Mouse (Mus musculus): ENCODE data around the gene Pp2d1. TPM values are rescaled to one million over a fixed set of nuclear protein-coding genes. Genes with fewer than 3 reads are reported as not detected.

Gene Pp2d1
- polyA plus RNA-seq, 1 experiment from 2014 or later = 0.50 TPM

DNA sequence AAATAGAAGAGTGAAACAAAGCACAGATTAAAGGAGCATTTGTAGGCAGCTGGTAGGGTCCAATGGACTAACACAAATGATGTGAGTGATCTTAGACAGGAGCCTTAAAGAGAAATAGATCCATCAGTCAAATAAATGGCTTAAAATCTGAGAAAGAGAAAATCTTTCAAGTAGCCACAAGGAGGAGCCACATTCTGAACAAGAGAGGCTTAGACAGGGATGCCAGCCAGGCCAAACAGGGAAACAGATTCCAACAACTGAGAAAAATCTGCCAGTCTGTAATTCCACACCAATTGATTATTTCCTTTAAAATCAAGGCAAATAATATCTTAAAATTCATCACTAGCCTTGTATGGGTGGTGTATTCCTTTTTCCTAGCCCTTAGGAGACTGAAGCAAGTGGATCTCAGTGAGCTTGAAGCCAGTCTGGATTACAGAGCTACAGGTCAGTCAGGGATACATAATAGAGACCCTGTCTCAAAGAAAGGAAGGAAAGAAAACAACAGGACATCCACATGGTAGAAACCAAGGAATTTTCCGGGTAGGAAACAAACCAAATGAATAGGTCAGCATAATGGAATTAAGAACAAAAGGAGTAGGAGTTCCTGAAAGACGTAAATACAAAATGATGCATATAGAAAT lies 26.8 kb downstream of the Pp2d1 start:
- Histone ChIP-seq H3K4me1 (ENCODE audit: control insufficient read depth, insufficient read depth, low read length) (no peaks in the 10 kb centered on the region), H3K27ac (ENCODE audit: low read length) (no peak overlapping the region), H3K4me3 (ENCODE audit: low read depth, low read length) (no peak overlapping the region), H3K4me2 (ENCODE audit: low read length) (no peak overlapping the region), H3K9ac (ENCODE audit: low read depth, low read length) (no peak overlapping the region), H3K36me3 (ENCODE audit: control insufficient read depth, insufficient read depth, low read length) (no peaks in the 10 kb centered on the region; the same call in 1 of the 2 replicates), H3K9me3 (replicated peaks; ENCODE audit: control insufficient read depth, low read length, poor library complexity, severe bottlenecking) (no peaks in the 10 kb centered on the region), H3K27me3 (ENCODE audit: control insufficient read depth, insufficient read depth, low read depth, low read length) (no peaks in the 10 kb centered on the region)
- 70% methylated on average over 2 of the region's 2 CpGs for WGBS
- 0 out of 2 replicates have a peak, but pooled peaks have one; percentile 48 for ATAC-seq

DNA sequence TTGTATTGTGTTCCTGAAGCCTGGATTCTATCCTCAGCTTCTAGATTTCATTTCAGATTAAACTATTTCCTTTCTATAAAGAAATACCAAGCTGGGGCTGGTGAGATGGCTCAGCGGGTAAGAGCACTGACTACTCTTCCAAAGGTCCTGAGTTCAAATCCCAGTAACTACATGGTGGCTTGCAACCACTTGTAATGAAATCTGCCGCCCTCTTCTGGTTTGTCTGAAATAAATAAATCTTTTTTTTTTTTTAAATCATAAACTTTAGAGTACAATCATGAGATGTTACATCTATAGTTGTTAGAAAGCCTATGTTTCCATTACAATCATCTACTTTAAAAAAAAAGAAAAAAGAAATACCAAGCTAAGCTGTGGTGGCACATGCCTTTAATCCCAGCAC lies 36.3 kb downstream of the Pp2d1 start:
- Histone ChIP-seq H3K27me3 (ENCODE audit: control insufficient read depth, insufficient read depth, low read depth, low read length) (no peaks in the 10 kb centered on the region), H3K4me1 (ENCODE audit: control insufficient read depth, insufficient read depth, low read length) (no peaks in the 10 kb centered on the region), H3K9ac (ENCODE audit: low read depth, low read length) (no peak overlapping the region), H3K27ac (ENCODE audit: low read length) (no peak overlapping the region), H3K4me3 (ENCODE audit: low read depth, low read length) (no peak overlapping the region), H3K9me3 (replicated peaks; ENCODE audit: control insufficient read depth, low read length, poor library complexity, severe bottlenecking) (no peaks in the 10 kb centered on the region), H3K36me3 (ENCODE audit: control insufficient read depth, insufficient read depth, low read length) (peaks cover 24% of the 10 kb centered on the region), H3K4me2 (ENCODE audit: low read length) (no peak overlapping the region)
- no peak for ATAC-seq
- 99% methylated on average over 2 of the region's 2 CpGs for WGBS

DNA sequence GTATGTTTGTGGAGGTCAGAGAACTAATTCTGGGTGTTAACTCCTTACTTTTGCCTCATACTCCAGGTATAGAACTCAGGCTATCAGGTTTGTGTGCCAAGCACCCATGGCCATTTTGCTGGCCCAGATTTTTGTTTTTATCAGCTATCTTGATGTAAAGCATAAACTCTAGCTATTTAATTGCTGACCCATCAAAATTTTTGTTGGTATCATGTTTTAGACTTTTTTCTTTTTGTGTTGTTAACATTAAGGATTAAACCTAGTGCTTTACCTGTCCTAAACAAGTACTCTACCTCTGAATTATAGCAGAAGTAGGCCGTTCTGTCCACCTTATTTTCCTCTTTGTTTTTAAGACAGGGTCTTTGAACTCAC lies 50.3 kb downstream of the Pp2d1 start:
- WGBS = 97% methylated on average over 1 of the region's 1 CpGs

DNA sequence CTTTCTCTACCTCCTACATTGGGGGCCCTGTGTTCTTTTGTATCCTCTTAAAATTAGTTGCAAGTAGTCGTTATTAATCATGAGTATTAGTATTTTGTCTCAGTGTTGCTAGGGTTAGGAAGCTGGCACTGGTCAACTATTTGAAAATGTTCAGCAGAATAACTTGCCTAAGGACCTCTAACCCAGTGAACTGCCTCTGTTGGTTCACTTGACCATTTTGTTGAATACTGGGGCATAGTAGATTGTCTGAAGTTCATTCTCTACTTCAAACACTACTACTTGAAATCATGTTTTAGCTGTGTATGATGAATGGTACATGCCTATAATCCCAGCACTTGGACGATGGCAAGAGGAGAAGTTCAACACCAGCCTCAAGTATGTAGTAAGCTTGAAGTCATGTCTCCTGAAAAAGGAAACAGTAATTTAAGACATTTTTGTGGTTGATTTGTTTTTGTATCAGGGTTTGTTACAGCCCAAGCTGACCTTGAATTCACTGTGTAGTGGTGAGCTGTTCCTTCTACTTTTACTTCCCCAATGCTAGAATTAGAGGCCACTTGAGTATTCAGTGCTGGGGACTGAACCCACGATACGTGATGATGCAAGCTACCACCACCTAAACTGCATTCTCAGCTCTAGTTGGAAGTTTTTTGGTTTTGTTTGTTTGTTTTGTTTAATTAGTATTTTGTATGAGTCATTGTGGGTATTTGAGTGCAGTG lies 50.8 kb downstream of the Pp2d1 start:
- Histone ChIP-seq H3K36me3 (ENCODE audit: control insufficient read depth, insufficient read depth, low read length) (peaks cover 13% of the 10 kb centered on the region), H3K9me3 (replicated peaks; ENCODE audit: control insufficient read depth, low read length, poor library complexity, severe bottlenecking) (no peaks in the 10 kb centered on the region), H3K4me2 (ENCODE audit: low read length) (no peak overlapping the region), H3K27me3 (ENCODE audit: control insufficient read depth, insufficient read depth, low read depth, low read length) (no peaks in the 10 kb centered on the region), H3K4me3 (ENCODE audit: low read depth, low read length) (no peak overlapping the region), H3K27ac (ENCODE audit: low read length) (no peak overlapping the region), H3K4me1 (ENCODE audit: control insufficient read depth, insufficient read depth, low read length) (no peaks in the 10 kb centered on the region), H3K9ac (ENCODE audit: low read depth, low read length) (no peak overlapping the region)
- 97% methylated on average over 4 of the region's 4 CpGs for WGBS
- ATAC-seq = no peak

More for the DNA sequence above, 50.3 kb downstream of the Pp2d1 start:
- Histone ChIP-seq H3K4me1 (ENCODE audit: control insufficient read depth, insufficient read depth, low read length) (no peaks in the 10 kb centered on the region), H3K36me3 (ENCODE audit: control insufficient read depth, insufficient read depth, low read length) (peaks cover 13% of the 10 kb centered on the region), H3K4me2 (ENCODE audit: low read length) (no peak overlapping the region), H3K27ac (ENCODE audit: low read length) (no peak overlapping the region), H3K4me3 (ENCODE audit: low read depth, low read length) (no peak overlapping the region), H3K9me3 (replicated peaks; ENCODE audit: control insufficient read depth, low read length, poor library complexity, severe bottlenecking) (no peaks in the 10 kb centered on the region), H3K27me3 (ENCODE audit: control insufficient read depth, insufficient read depth, low read depth, low read length) (no peaks in the 10 kb centered on the region), H3K9ac (ENCODE audit: low read depth, low read length) (no peak overlapping the region)
- no peak for ATAC-seq

DNA sequence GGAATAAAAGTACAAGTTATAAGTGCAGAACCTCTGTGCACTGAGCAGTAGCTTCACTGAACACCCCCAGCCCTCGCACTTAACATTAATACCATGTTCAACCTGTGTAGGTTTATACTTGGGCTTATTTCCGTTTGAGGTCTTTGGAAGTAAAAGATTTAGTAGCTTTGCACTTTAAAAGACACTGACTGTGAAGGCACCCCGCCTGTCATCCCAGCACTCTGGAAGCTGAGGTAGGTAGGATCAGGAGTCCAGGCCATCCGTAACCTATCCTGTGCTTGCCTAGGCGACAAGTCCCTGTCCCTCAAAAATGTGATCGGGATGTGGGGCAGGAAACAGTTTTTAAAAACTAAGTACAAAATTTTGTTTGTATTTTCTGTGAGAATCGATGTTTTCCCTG lies 58.8 kb downstream of the Pp2d1 start:
- peak overlapping the region; percentile 93 for H3K4me2 ChIP-seq (ENCODE audit: low read length)
- 50% methylated on average over 7 of the region's 7 CpGs for WGBS
- peak overlapping the region; percentile 95 for H3K9ac ChIP-seq (ENCODE audit: low read depth, low read length)
- no peaks in the 10 kb centered on the region for H3K27me3 ChIP-seq (ENCODE audit: control insufficient read depth, insufficient read depth, low read depth, low read length)
- peak overlapping the region; percentile 100 for H3K4me3 ChIP-seq (ENCODE audit: low read depth, low read length)
- H3K4me1 ChIP-seq (ENCODE audit: control insufficient read depth, insufficient read depth, low read length) = peaks cover 26% of the 10 kb centered on the region
- no peak overlapping the region for H3K27ac ChIP-seq (ENCODE audit: low read length)
- no peaks in the 10 kb centered on the region for H3K9me3 ChIP-seq (replicated peaks; ENCODE audit: control insufficient read depth, low read length, poor library complexity, severe bottlenecking)
- peaks cover 3% of the 10 kb centered on the region for H3K36me3 ChIP-seq (ENCODE audit: control insufficient read depth, insufficient read depth, low read length)
- no peak for ATAC-seq

DNA sequence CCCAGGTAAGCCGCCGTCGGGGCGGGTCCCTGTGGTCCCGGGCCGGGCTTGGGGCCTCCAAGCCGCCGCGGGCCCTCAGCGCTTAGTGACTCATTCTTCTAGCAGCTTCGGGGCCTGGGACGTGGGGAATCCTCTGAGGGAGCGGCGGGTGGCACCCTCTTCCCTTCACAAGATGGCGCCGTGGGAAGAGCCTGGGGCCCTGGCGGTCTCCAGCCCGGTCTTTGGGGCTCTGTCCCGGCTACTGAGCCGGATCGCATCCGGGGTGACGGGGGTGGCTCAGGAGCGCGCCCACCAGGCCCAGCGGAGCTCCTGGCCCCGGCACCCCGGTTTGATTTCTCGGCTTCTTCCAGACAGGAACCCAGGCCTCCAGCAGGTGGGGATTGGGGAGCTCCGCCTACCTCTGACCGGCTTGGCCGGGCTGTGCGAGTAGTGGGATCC lies 59.6 kb downstream of the Pp2d1 start:
- H3K9ac ChIP-seq (ENCODE audit: low read depth, low read length) = peak overlapping the region; percentile 95
- H3K4me1 ChIP-seq (ENCODE audit: control insufficient read depth, insufficient read depth, low read length) = peaks cover 26% of the 10 kb centered on the region
- peak overlapping the region; percentile 93 for H3K4me2 ChIP-seq (ENCODE audit: low read length)
- H3K9me3 ChIP-seq (replicated peaks; ENCODE audit: control insufficient read depth, low read length, poor library complexity, severe bottlenecking) = no peaks in the 10 kb centered on the region
- under 1% methylated on average over 28 of the region's 33 CpGs for WGBS
- H3K27ac ChIP-seq (ENCODE audit: low read length) = peak overlapping the region; percentile 96
- no peaks in the 10 kb centered on the region for H3K27me3 ChIP-seq (ENCODE audit: control insufficient read depth, insufficient read depth, low read depth, low read length)
- peak overlapping the region; percentile 100 for H3K4me3 ChIP-seq (ENCODE audit: low read depth, low read length)
- H3K36me3 ChIP-seq (ENCODE audit: control insufficient read depth, insufficient read depth, low read length) = peaks cover 3% of the 10 kb centered on the region
- ATAC-seq = peak; percentile 2

DNA sequence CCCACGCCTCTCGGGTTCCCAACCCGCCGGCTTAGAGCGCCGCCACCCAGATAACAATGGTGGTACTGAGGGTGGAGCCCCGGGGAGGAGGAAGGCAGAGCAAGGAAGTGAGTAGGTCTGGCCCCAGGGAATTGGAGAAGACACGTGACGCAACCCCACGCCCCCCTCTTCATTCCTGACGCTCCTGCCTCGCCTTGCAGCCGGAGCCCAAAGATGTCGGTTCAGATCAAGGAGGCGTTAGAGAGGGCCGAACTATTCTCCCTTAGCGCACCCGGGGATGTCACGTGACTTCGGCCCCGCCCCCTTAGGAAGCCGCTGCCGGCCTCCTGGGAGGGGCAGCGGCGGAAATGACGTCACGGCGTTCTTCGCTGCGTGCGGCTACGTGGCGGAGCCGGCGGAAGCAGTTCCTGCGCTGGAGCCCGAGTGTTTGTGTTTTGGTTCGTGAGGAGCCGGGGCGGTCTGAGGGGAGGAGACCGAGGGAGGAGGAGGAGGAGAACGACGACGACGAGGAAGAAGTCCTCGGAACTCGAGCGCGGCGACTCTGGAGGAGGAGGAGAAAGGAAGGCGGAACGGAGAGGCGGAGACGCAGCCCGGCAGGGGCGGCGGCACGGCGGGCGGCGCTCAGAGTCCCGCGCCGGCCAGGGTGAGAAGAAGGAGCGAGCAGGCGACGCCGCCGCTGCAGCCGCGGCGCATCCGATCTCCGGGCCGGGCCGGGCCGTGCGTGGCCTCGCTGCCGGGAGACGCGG lies 60.2 kb downstream of the Pp2d1 start, which contains the start of gene Rab5a:
TSS of gene Rab5a (plus strand) at position 377 of the 746 bp plus-strand sequence.
- Histone ChIP-seq H3K9ac (ENCODE audit: low read depth, low read length) (peak within 1 kb of the TSS; percentile 95), H3K4me1 (ENCODE audit: control insufficient read depth, insufficient read depth, low read length) (peaks cover 26% of the 10 kb centered on the region), H3K9me3 (replicated peaks; ENCODE audit: control insufficient read depth, low read length, poor library complexity, severe bottlenecking) (no peaks in the 10 kb centered on the region), H3K27me3 (ENCODE audit: control insufficient read depth, insufficient read depth, low read depth, low read length) (no peaks in the 10 kb centered on the region), H3K4me2 (ENCODE audit: low read length) (peak within 1 kb of the TSS; percentile 93), H3K36me3 (ENCODE audit: control insufficient read depth, insufficient read depth, low read length) (no peaks in the 10 kb centered on the region), H3K27ac (ENCODE audit: low read length) (peak within 1 kb of the TSS; percentile 96), H3K4me3 (ENCODE audit: low read depth, low read length) (peak within 1 kb of the TSS; percentile 100)
- WGBS = under 1% methylated on average over 74 of the region's 82 CpGs
- ATAC-seq = peak; percentile 98

DNA sequence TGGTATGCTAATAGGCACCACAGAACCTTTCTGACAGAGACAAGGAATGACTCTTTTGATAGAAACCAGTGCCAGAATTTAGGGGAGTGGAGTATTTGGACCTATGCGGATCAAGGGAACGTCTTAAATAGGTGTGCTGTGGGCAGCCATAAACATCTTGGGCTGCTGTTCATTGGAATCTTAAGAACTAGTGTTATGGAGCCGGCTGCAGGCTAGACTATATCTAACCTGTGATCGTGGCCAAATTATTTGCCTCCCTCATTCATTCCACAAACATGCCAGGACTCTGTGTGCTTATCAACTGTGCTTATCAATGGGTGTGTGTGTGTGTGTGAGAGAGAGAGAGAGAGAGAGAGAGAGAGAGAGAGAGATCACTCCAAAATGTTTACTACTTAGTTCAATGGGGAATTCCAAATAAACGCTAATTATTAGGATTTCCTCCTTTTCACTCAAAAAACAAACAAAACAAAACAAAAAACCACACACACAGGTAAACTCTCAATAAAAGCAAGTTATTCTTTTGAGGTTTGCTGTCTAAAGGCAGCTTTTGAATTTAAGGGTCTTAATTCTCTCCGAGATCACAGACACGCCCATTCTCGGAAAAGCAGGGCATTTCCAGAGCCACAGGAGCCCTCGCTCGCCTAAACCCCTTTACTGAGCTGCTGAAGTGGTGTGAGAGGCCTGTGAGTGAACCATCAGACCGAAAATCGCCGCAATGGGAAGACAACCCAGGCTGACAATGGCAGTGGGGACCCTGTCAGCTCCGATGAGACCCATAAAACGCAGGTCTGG lies 61.0 kb downstream of the Pp2d1 start:
- WGBS = 7% methylated on average over 15 of the region's 15 CpGs
- H3K4me2 ChIP-seq (ENCODE audit: low read length) = peak overlapping the region; percentile 69
- no peaks in the 10 kb centered on the region for H3K27me3 ChIP-seq (ENCODE audit: control insufficient read depth, insufficient read depth, low read depth, low read length)
- no peaks in the 10 kb centered on the region for H3K9me3 ChIP-seq (replicated peaks; ENCODE audit: control insufficient read depth, low read length, poor library complexity, severe bottlenecking)
- no peaks in the 10 kb centered on the region for H3K36me3 ChIP-seq (ENCODE audit: control insufficient read depth, insufficient read depth, low read length)
- peak overlapping the region; percentile 96 for H3K27ac ChIP-seq (ENCODE audit: low read length)
- peak overlapping the region; percentile 75 for H3K9ac ChIP-seq (ENCODE audit: low read depth, low read length)
- H3K4me3 ChIP-seq (ENCODE audit: low read depth, low read length) = peak overlapping the region; percentile 100
- peaks cover 26% of the 10 kb centered on the region for H3K4me1 ChIP-seq (ENCODE audit: control insufficient read depth, insufficient read depth, low read length)
- ATAC-seq = peak; percentile 14

All from midbrain, embryonic 16.5 days (tissue).